Mouse (Mus musculus) liver, embryonic 14.5 days (tissue): ENCODE data around the gene Pla2g16. TPM values are rescaled to one million over a fixed set of nuclear protein-coding genes. Genes with fewer than 3 reads are reported as not detected.
A peak's percentile ranks its signal among the peaks of the same experiment; 100 is the strongest.

Source experiments
- ATAC-seq: fragments of 200-750 bp; cut with Nextera tagmentation; 2 replicates; pipeline ENCODE4 v1.8.0; 2017; ENCODE audit warnings: moderate number of reproducible peaks, mild to moderate bottlenecking, moderate library complexity; ENCODE audit not compliant: insufficient read depth
- DNase-seq, 3 experiments: peaks; one replicate each; pipeline ENCODE4 v3.0.0-alpha.2; 2012 to 2013; ENCODE audit warnings: low read depth in 3 of 3, low spot score in 3 of 3
- H3K27ac ChIP-seq: fragments of 300-500 bp; sonication (generic); 2 replicates; pipeline ENCODE4 v1.5.1; 2014; ENCODE audit warnings: moderate library complexity, mild to moderate bottlenecking, control low read depth, inconsistent platforms
- H3K27me3 ChIP-seq: fragments of 300-500 bp; sonication (generic); 2 replicates; pipeline ENCODE4 v1.6.1; 2014; ENCODE audit warnings: mild to moderate bottlenecking, low read length, moderate library complexity; ENCODE audit not compliant: control insufficient read depth, insufficient read depth
- H3K36me3 ChIP-seq: fragments of 300-500 bp; sonication (generic); replicated peaks from 2 replicates; pipeline ENCODE4 v1.6.1; 2014; ENCODE audit warnings: low read depth; ENCODE audit not compliant: control insufficient read depth, insufficient read depth
- H3K4me1 ChIP-seq, 2 experiments: fragments of 200-500 bp in 1 of 2; fragments of 300-500 bp in 1 of 2; sonication (generic) in 1 of 2; replicated peaks; 2 replicates each; pipeline ENCODE4 v1.6.1; 2012 to 2014; ENCODE audit warnings: antibody characterized with exemption in 1 of 2, inconsistent platforms in 1 of 2, low read length in 1 of 2; ENCODE audit not compliant: control insufficient read depth in 2 of 2, insufficient read depth in 2 of 2
- H3K4me2 ChIP-seq: fragments of 300-500 bp; sonication (generic); 2 replicates; pipeline ENCODE4 v1.6.1; 2014; ENCODE audit warnings: low read depth, mild to moderate bottlenecking, control low read depth, moderate library complexity
- H3K4me3 ChIP-seq, 2 experiments: fragments of 200-500 bp in 1 of 2; fragments of 300-500 bp in 1 of 2; sonication (generic) in 1 of 2; 2 replicates each; pipeline ENCODE4 v1.5.1; 2012 to 2014; ENCODE audit warnings: low read depth in 2 of 2, low read length in 2 of 2, mild to moderate bottlenecking in 2 of 2, control low read depth in 1 of 2, inconsistent platforms in 1 of 2, moderate library complexity in 1 of 2; ENCODE audit not compliant: insufficient read depth in 1 of 2
- H3K9ac ChIP-seq: fragments of 300-500 bp; sonication (generic); replicated peaks from 2 replicates; pipeline ENCODE4 v1.6.1; 2014; ENCODE audit warnings: mild to moderate bottlenecking, control low read depth, moderate library complexity
- H3K9me3 ChIP-seq: fragments of 300-500 bp; sonication (generic); 2 replicates; pipeline ENCODE4 v1.6.1; 2016; ENCODE audit warnings: low read length, mixed read lengths; ENCODE audit not compliant: control insufficient read depth
- CTCF ChIP-seq: IDR thresholded peaks from 2 replicates; pipeline ENCODE4 v1.5.1; 2016; ENCODE audit warnings: antibody characterized with exemption, low read depth, control low read depth
- EP300 ChIP-seq: IDR thresholded peaks from 2 replicates; pipeline ENCODE4 v1.6.1; 2016; ENCODE audit warnings: antibody characterized with exemption, low read depth
- WGBS: fragments of 180-500 bp; shearing (Covaris S2); extraction: QIAGEN DNeasy Blood & Tissue Kit; methylation state at CpG from one replicate; pipeline ENCODE4 v1.1.7; 2014; ENCODE audit not compliant: insufficient replicate concordance; 5-methylcytosine and 5-hydroxymethylcytosine counted together
- polyA plus RNA-seq, 2 experiments: library from polyadenylated mRNA; depleted of rRNA in 1 of 2; stranded (reverse) in 1 of 2; unstranded in 1 of 2; fragments of >200 nt; fragmentation: Nextera tagmentation in 1 of 2; extraction: Ambion mirVana in 1 of 2; gene quantifications; 2 replicates each; pipeline versions ENCODE4 v1.2.1 to v1.2.3; 2012 to 2014

Gene Pla2g16
- polyA plus RNA-seq, 2 experiments: 22.5 to 30.5 TPM

DNA sequence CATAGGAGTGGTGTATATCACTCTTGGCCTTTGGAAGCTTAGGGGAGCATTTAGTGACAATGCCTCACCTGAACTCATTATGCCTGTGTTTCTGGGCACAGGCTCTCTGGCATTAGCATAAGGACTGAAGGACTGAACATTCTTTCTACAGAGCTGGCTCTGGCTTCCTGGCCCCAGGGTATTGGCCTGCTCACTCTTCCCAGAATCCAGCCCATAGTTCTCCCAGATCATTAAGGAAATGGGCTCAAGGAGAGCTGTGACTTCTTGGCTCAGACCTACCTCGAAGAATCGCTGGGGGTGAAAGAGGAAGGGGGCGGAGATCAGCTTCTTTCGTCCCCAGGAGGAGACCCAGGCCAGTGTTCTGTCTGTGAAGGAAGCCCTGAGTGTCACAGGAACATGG, 41.2 kb downstream of the Pla2g16 start:
- Histone ChIP-seq H3K27ac (no peak overlapping the region), H3K4me3 (no peak overlapping the region), H3K4me2 (no peak overlapping the region), H3K9ac (no peak overlapping the region), H3K36me3 (no peaks in the 10 kb centered on the region), H3K4me1 (no peaks in the 10 kb centered on the region), H3K9me3 (no peaks in the 10 kb centered on the region), H3K27me3 (no peaks in the 10 kb centered on the region)
- ATAC-seq (no peak), DNase-seq (no peak)
- TF ChIP-seq EP300 (no peak), CTCF (no peak)
- WGBS: 24% methylated on average over 4 of the region's 4 CpGs

DNA sequence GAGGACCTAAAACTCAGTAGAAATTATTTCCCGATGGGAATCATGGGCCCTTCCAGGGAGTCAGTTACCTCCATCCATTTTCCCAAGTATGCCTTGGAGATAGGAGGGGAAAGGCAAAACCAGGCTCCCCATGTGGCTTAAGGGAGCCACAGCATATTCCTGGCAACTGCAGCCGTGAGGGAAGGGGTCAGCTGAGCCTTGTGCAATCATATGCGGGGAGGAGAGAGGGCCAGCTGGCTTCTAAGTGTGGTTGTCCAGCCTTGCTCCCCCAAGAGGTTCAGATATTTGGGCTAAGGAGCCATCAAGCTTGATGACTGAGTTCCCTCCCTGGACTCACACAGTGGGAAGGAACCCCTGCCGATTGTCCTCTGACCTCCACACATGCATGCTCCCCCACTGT, 44.3 kb downstream of the Pla2g16 start:
- TF ChIP-seq CTCF (no peak), EP300 (no peak)
- ATAC-seq (no peak), DNase-seq (no peak)
- Histone ChIP-seq H3K4me1 (peaks cover 0 to 3% of the 10 kb centered on the region in 2 experiments; a peak in 2 of 4 replicates), H3K27ac (no peak overlapping the region), H3K36me3 (no peaks in the 10 kb centered on the region), H3K4me3 (no peak overlapping the region), H3K9ac (no peak overlapping the region), H3K9me3 (no peaks in the 10 kb centered on the region), H3K4me2 (no peak overlapping the region), H3K27me3 (no peaks in the 10 kb centered on the region)
- 67% methylated on average over 4 of the region's 4 CpGs for WGBS

DNA sequence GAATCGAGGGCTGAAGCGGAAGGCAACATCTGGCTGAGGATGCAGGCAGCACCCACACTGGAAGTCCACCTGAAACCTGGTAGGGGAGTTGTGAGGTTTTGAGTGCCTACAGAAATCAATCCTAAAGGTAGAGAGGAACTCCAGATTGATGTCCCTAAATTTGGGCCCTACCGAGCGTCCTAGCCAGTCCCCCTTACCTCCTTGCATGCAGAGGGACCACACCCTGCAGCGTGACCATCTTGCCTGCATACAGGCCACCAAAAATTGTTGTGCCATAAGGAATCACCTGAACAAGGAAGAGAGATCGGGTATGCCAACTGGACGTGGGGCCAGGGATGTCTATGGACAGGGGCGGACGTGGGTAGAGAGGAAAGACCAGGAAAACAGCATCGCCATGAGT, 46.8 kb downstream of the Pla2g16 start:
- no peak for ATAC-seq

GRCm38 (mm10) chr19:7605013-7605412, 47.8 kb downstream of the Pla2g16 start:
- H3K4me1 ChIP-seq: peaks cover 0 to 5% of the 10 kb centered on the region in 2 experiments; a peak in 2 of 4 replicates
- H3K27me3 ChIP-seq: no peaks in the 10 kb centered on the region
- H3K4me3 ChIP-seq: no peak overlapping the region
- DNase-seq (no peak), ATAC-seq (no peak)
- H3K9me3 ChIP-seq: no peaks in the 10 kb centered on the region
- TF ChIP-seq CTCF: no peak
- TF ChIP-seq EP300: no peak
- H3K27ac ChIP-seq: no peak overlapping the region
- H3K9ac ChIP-seq: no peak overlapping the region
- no peak overlapping the region for H3K4me2 ChIP-seq
- no peaks in the 10 kb centered on the region for H3K36me3 ChIP-seq

More for the DNA sequence above, 46.8 kb downstream of the Pla2g16 start:
- Histone ChIP-seq H3K36me3 (no peaks in the 10 kb centered on the region), H3K4me2 (no peak overlapping the region), H3K9ac (no peak overlapping the region), H3K27ac (no peak overlapping the region), H3K27me3 (no peaks in the 10 kb centered on the region), H3K4me3 (no peak overlapping the region), H3K9me3 (no peaks in the 10 kb centered on the region), H3K4me1 (peaks cover 0 to 5% of the 10 kb centered on the region in 2 experiments; a peak in 2 of 4 replicates)
- DNase-seq: no peak
- TF ChIP-seq EP300: no peak
- TF ChIP-seq CTCF: no peak
- WGBS: 73% methylated on average over 10 of the region's 10 CpGs

- Histone ChIP-seq H3K4me1 (peaks cover 0 to 5% of the 10 kb centered on the region in 2 experiments; a peak in 2 of 4 replicates), H3K4me3 (no peak overlapping the region), H3K4me2 (peak overlapping the region; percentile 2; the same call in 1 of the 2 replicates), H3K27me3 (no peaks in the 10 kb centered on the region), H3K36me3 (no peaks in the 10 kb centered on the region), H3K27ac (no peak overlapping the region), H3K9me3 (no peaks in the 10 kb centered on the region), H3K9ac (no peak overlapping the region)
- ATAC-seq (no peak), DNase-seq (no peak)
- WGBS: 12% methylated on average over 14 of the region's 15 CpGs
- no peak for TF ChIP-seq CTCF
- TF ChIP-seq EP300: no peak
Measured at GRCm38 (mm10) chr19:7605930-7606783, 48.9 kb downstream of the Pla2g16 start.
